Mouse (Mus musculus) brain, embryonic 14.5 days (tissue): Measurements from ENCODE around the gene Rbbp6. TPM values are rescaled to one million over a fixed set of nuclear protein-coding genes. Genes with fewer than 3 reads are reported as not detected.

Experiments
- DNase-seq: peaks from one replicate; pipeline ENCODE4 v3.0.0-alpha.2; 2011; ENCODE audit warnings: low read depth
- CTCF ChIP-seq: fragments of 200-500 bp; IDR thresholded peaks from 2 replicates; pipeline ENCODE4 v1.5.1; 2012; ENCODE audit warnings: inconsistent platforms, mild to moderate bottlenecking, moderate library complexity, borderline replicate concordance; ENCODE audit not compliant: insufficient read depth, insufficient read length; ENCODE audit errors: extremely low read depth
- POLR2A ChIP-seq: fragments of 200-500 bp; IDR thresholded peaks from 2 replicates; pipeline ENCODE4 v1.6.1; 2012; ENCODE audit warnings: mild to moderate bottlenecking, inconsistent platforms, borderline replicate concordance; ENCODE audit not compliant: poor library complexity, insufficient read depth, insufficient read length, severe bottlenecking; ENCODE audit errors: extremely low read depth
- polyA plus RNA-seq: library from polyadenylated mRNA; depleted of rRNA; stranded (reverse); fragments of >200 nt; gene quantifications from 2 replicates; pipeline ENCODE4 v1.2.3, GENCODE M21; 2012

Gene Rbbp6
- polyA plus RNA-seq, 1 experiment = 64.2 TPM

- DNase-seq = no peak
- TF ChIP-seq POLR2A (no peak), CTCF (no peak)
Measured at GRCm38 (mm10) chr7:122951464-122951863, 14.0 kb upstream of the Rbbp6 start.

GRCm38 (mm10) chr7:122952066-122952465, 13.4 kb upstream of the Rbbp6 start:
- DNase-seq = no peak
- TF ChIP-seq POLR2A (no peak), CTCF (no peak)

- no peak for DNase-seq
- no peak for TF ChIP-seq POLR2A
- TF ChIP-seq CTCF = no peak
Measured at GRCm38 (mm10) chr7:122954451-122955225, 10.8 kb upstream of the Rbbp6 start.

GRCm38 (mm10) chr7:122955226-122955955, 10.1 kb upstream of the Rbbp6 start:
- peak; percentile 37 for DNase-seq
- TF ChIP-seq CTCF = no peak
- TF ChIP-seq POLR2A = no peak

- TF ChIP-seq POLR2A (no peak), CTCF (no peak)
- peak; percentile 34 for DNase-seq
Measured at GRCm38 (mm10) chr7:122968751-122969150, 3.3 kb downstream of the Rbbp6 start.

GRCm38 (mm10) chr7:122969231-122970032, 3.9 kb downstream of the Rbbp6 start:
- TF ChIP-seq POLR2A = peak; percentile 98
- no peak for TF ChIP-seq CTCF
- DNase-seq = peak; percentile 99

- DNase-seq = peak; percentile 59
- TF ChIP-seq POLR2A (no peak), CTCF (no peak)
Measured at GRCm38 (mm10) chr7:122970119-122970781, 4.8 kb downstream of the Rbbp6 start.

GRCm38 (mm10) chr7:122970864-122971420, 5.5 kb downstream of the Rbbp6 start:
- TF ChIP-seq POLR2A = no peak
- TF ChIP-seq CTCF = no peak
- DNase-seq = peak; percentile 19

- no peak for DNase-seq
- TF ChIP-seq POLR2A (no peak), CTCF (no peak)
Measured at GRCm38 (mm10) chr7:122972006-122972689, 6.7 kb downstream of the Rbbp6 start.

GRCm38 (mm10) chr7:122979514-122979913, 14.0 kb downstream of the Rbbp6 start:
- DNase-seq = no peak
- TF ChIP-seq POLR2A (no peak), CTCF (no peak)

- peak; percentile 17 for DNase-seq
- no peak for TF ChIP-seq POLR2A
- TF ChIP-seq CTCF = no peak
Measured at GRCm38 (mm10) chr7:122998189-122998588, 32.7 kb downstream of the Rbbp6 start.

GRCm38 (mm10) chr7:122999871-123000396, 34.4 kb downstream of the Rbbp6 start:
- no peak for TF ChIP-seq POLR2A
- TF ChIP-seq CTCF = no peak
- no peak for DNase-seq

GRCm38 (mm10) chr7:123000796-123001195, 35.3 kb downstream of the Rbbp6 start:
- no peak for DNase-seq
- no peak for TF ChIP-seq CTCF
